In genomic region chr3:61583669-61584068, GRCm38 (mm10) we compare ENCODE assay signal across 32 mouse cellular contexts.
DNase-seq lines count a peak whose midpoint lies in the region; ATAC-seq and TF ChIP-seq lines count a peak whose summit lies in the region.
"Had no signal": no experiment of that assay in that cellular context is flagged by ENCODE, and none has a peak within 500 bp of the region (broad histone marks: within the 10 kb centered on the region; RNA-seq: fewer than 3 reads in every experiment).

No protein-coding gene starts in this region.

- H3K4me3 ChIP-seq in forebrain, embryonic 14.5 days (ENCODE audit: low read depth, low read length), result no peak overlapping the region
- no peak overlapping the region for H3K4me3 ChIP-seq in forebrain, embryonic 12.5 days (replicated peaks)
- no peak overlapping the region for H3K4me3 ChIP-seq in hindbrain, embryonic 14.5 days (replicated peaks; ENCODE audit: low read length)
- H3K4me3 ChIP-seq: embryonic facial prominence, embryonic 10.5 days; embryonic facial prominence, embryonic 13.5 days; erythroblast, embryonic 14.5 days; gastrocnemius, adult 2 months; heart, embryonic 12.5 days; heart, embryonic 15.5 days; hindbrain, embryonic 10.5 days; hindbrain, embryonic 13.5 days had no signal

- TF ChIP-seq CTCF in brain, embryonic 14.5 days (IDR thresholded peaks at IDR 0.05; ENCODE audit: borderline replicate concordance, extremely low read depth, insufficient read depth, insufficient read length), result no peak

- ATAC-seq in forebrain, embryonic 14.5 days, result no peak
- no peak for ATAC-seq in forebrain, embryonic 12.5 days (ENCODE audit: low FRiP score)
- no peak for ATAC-seq in hindbrain, embryonic 14.5 days (ENCODE audit: low FRiP score)
- ATAC-seq: hindbrain, postnatal 0 days; inflammation-experienced regulatory T-cells, adult 6 months; intestine, embryonic 16.5 days; Patski had no signal

- no peak overlapping the region for H3K4me2 ChIP-seq in forebrain, embryonic 14.5 days (ENCODE audit: low read length)
- no peak overlapping the region for H3K4me2 ChIP-seq in forebrain, embryonic 12.5 days
- no peak overlapping the region for H3K4me2 ChIP-seq in hindbrain, embryonic 14.5 days (replicated peaks)
- H3K4me2 ChIP-seq: embryonic facial prominence, embryonic 13.5 days; heart, embryonic 12.5 days; heart, embryonic 15.5 days; hindbrain, embryonic 13.5 days had no signal

- no peaks in the 10 kb centered on the region for H3K9me3 ChIP-seq in forebrain, embryonic 14.5 days (replicated peaks; ENCODE audit: control insufficient read depth, low read length)
- H3K9me3 ChIP-seq in forebrain, embryonic 12.5 days, result no peaks in the 10 kb centered on the region
- no peaks in the 10 kb centered on the region for H3K9me3 ChIP-seq in hindbrain, embryonic 14.5 days (ENCODE audit: control insufficient read depth, low read length)
- H3K9me3 ChIP-seq: embryonic facial prominence, embryonic 10.5 days; embryonic facial prominence, embryonic 13.5 days; G1E; heart, embryonic 12.5 days; heart, embryonic 15.5 days; hindbrain, embryonic 10.5 days; hindbrain, embryonic 13.5 days had no signal

- H3K9ac ChIP-seq in forebrain, embryonic 14.5 days (ENCODE audit: low read length), result no peak overlapping the region
- H3K9ac ChIP-seq in forebrain, embryonic 12.5 days, result no peak overlapping the region
- H3K9ac ChIP-seq in hindbrain, embryonic 14.5 days, result no peak overlapping the region
- H3K9ac ChIP-seq: embryonic facial prominence, embryonic 13.5 days; heart, embryonic 12.5 days; heart, embryonic 15.5 days; hindbrain, embryonic 13.5 days had no signal

- 61% methylated on average over 1 of the region's 1 CpGs for WGBS in forebrain, embryonic 14.5 days
- WGBS in forebrain, embryonic 12.5 days, result 71% methylated on average over 1 of the region's 1 CpGs
- WGBS in hindbrain, embryonic 14.5 days, result 48% methylated on average over 1 of the region's 1 CpGs

- no peak overlapping the region for H3K27ac ChIP-seq in forebrain, embryonic 14.5 days (ENCODE audit: low read depth, low read length)
- no peak overlapping the region for H3K27ac ChIP-seq in forebrain, embryonic 12.5 days
- H3K27ac ChIP-seq in hindbrain, embryonic 14.5 days, result no peak overlapping the region
- H3K27ac ChIP-seq: embryonic facial prominence, embryonic 10.5 days; embryonic facial prominence, embryonic 13.5 days; gastrocnemius, adult 2 months; heart, embryonic 15.5 days; hindbrain, embryonic 10.5 days; hindbrain, embryonic 13.5 days; hindbrain, postnatal 0 days had no signal

- DNase-seq in forebrain, embryonic 14.5 days (ENCODE audit: low spot score), result peak; percentile 7
- peak; percentile 7 for DNase-seq in layer of hippocampus, adult 9-11 months
- no peak for DNase-seq in layer of hippocampus, postnatal 25 days (ENCODE audit: extremely low spot score in 1 of 2, low spot score in 1 of 2)
- peak; percentile 15 for DNase-seq in brain, embryonic 14.5 days (ENCODE audit: low read depth)
- no peak for DNase-seq in right cerebral cortex, postnatal 14 days
- no peak for DNase-seq in hindbrain, embryonic 14.5 days (ENCODE audit: low spot score)
- DNase-seq: adrenal gland, postnatal 10 days; adrenal gland, postnatal 36 days; B cell, adult 2 months; cerebellum, adult 11-12 months; cerebellum, adult 8-10 months; cerebellum, postnatal 36 days; embryo, embryonic 11 days; gastrocnemius, adult 2 months; gastrocnemius, postnatal 14 days; heart, adult 11 months; heart, postnatal 10 days; heart, postnatal 36 days had no signal

- H3K27me3 ChIP-seq in forebrain, embryonic 14.5 days (replicated peaks; ENCODE audit: control insufficient read depth, insufficient read depth, low read length), result no peaks in the 10 kb centered on the region
- H3K27me3 ChIP-seq in forebrain, embryonic 12.5 days, result no peaks in the 10 kb centered on the region
- H3K27me3 ChIP-seq in hindbrain, embryonic 14.5 days (ENCODE audit: control insufficient read depth, insufficient read depth, low read length), result no peaks in the 10 kb centered on the region
- H3K27me3 ChIP-seq: CH12.LX; embryonic facial prominence, embryonic 13.5 days; heart, embryonic 12.5 days; heart, embryonic 15.5 days; hindbrain, embryonic 13.5 days had no signal

- no peaks in the 10 kb centered on the region for H3K36me3 ChIP-seq in forebrain, embryonic 14.5 days (ENCODE audit: control insufficient read depth, insufficient read depth, low read length)
- H3K36me3 ChIP-seq in forebrain, embryonic 12.5 days (replicated peaks), result no peaks in the 10 kb centered on the region
- no peaks in the 10 kb centered on the region for H3K36me3 ChIP-seq in hindbrain, embryonic 14.5 days (replicated peaks; ENCODE audit: control insufficient read depth, insufficient read depth)
- H3K36me3 ChIP-seq: embryonic facial prominence, embryonic 10.5 days; embryonic facial prominence, embryonic 13.5 days; G1E; heart, embryonic 12.5 days; heart, embryonic 15.5 days; hindbrain, embryonic 10.5 days; hindbrain, embryonic 13.5 days had no signal

- H3K4me1 ChIP-seq in forebrain, embryonic 14.5 days (ENCODE audit: control insufficient read depth, insufficient read depth, low read length), result no peaks in the 10 kb centered on the region
- H3K4me1 ChIP-seq in forebrain, embryonic 12.5 days, result no peaks in the 10 kb centered on the region
- no peaks in the 10 kb centered on the region for H3K4me1 ChIP-seq in hindbrain, embryonic 14.5 days (replicated peaks; ENCODE audit: control insufficient read depth, insufficient read depth, low read length)
- H3K4me1 ChIP-seq: embryonic facial prominence, embryonic 10.5 days; embryonic facial prominence, embryonic 13.5 days; heart, embryonic 12.5 days; heart, embryonic 15.5 days; hindbrain, embryonic 10.5 days had no signal

- no peak for TF ChIP-seq POLR2A in brain, embryonic 14.5 days (IDR thresholded peaks at IDR 0.05; ENCODE audit: borderline replicate concordance, extremely low read depth, insufficient read depth, insufficient read length, poor library complexity, severe bottlenecking)

Comparison
In these comparisons a context has a peak if more than half of its experiments do, and no peak if none do; other contexts are left out.
1. DNase-seq: peak in forebrain, embryonic 14.5 days (single experiment), layer of hippocampus, adult 9-11 months (single experiment) and brain, embryonic 14.5 days (single experiment); none in layer of hippocampus, postnatal 25 days (0 of 2), right cerebral cortex, postnatal 14 days (single experiment) and hindbrain, embryonic 14.5 days (single experiment).